Mouse (Mus musculus): Measurements from ENCODE around the gene Aurkb.

GRCm38 (mm10) chr11:69086390-69086789, 40.9 kb downstream of the Aurkb start:
- TF ChIP-seq POLR2A (IDR thresholded peaks at IDR 0.05; ENCODE audit: low read depth, low read length) (no peak), CTCF (IDR thresholded peaks at IDR 0.05; ENCODE audit: borderline replicate concordance, insufficient read depth, low read length) (no peak)

Measured in embryonic fibroblast, embryonic 13.5 days (primary cell).